Mouse (Mus musculus): ENCODE measurements at regions not wholly inside any gene's neighbourhood (a gene's known extent, or its start where the extent isn't known, plus 50 kb on each side); places are given as distances from the start of the nearest gene placed in this dataset.

GRCm38 (mm10) chr2:169388569-169388968 is 199.0 kb downstream of the Gm11011 start:
- no peak for TF ChIP-seq CTCF (IDR thresholded peaks at IDR 0.05 in 2 of 3, conservative IDR thresholded peaks at IDR 0.05 in 1 of 3; ENCODE audit: control insufficient read depth in 1 of 3, insufficient read depth in 1 of 3, low read depth in 2 of 3, low read length in 3 of 3, poor library complexity in 1 of 3, severe bottlenecking in 1 of 3)
- TF ChIP-seq UBTF (IDR thresholded peaks at IDR 0.05; ENCODE audit: borderline replicate concordance, insufficient read depth, low read depth, low read length): no peak
- TF ChIP-seq EP300 (IDR thresholded peaks at IDR 0.05; ENCODE audit: low read depth in 1 of 2, low read length in 2 of 2): no peak
- no peak for TF ChIP-seq MAZ (IDR thresholded peaks at IDR 0.05; ENCODE audit: low read depth, low read length)
- TF ChIP-seq TAL1 (IDR thresholded peaks at IDR 0.05; ENCODE audit: low read length): no peak
- no peak for TF ChIP-seq POLR2AphosphoS2 (IDR thresholded peaks at IDR 0.05; ENCODE audit: low read length)
- TF ChIP-seq TCF12 (IDR thresholded peaks at IDR 0.05; ENCODE audit: low read depth, low read length): no peak
- no peak for TF ChIP-seq GABPA (IDR thresholded peaks at IDR 0.05; ENCODE audit: low read depth, low read length)

All from MEL (cell line).